Mouse (Mus musculus) B cell, adult 62 days (primary cell): ENCODE measurements around the gene Slc25a47. TPM values are rescaled to one million over a fixed set of nuclear protein-coding genes. Genes with fewer than 3 reads are reported as not detected.

Experiments
- total RNA-seq: library from RNA; stranded (reverse); gene quantifications from 4 replicates; pipeline ENCODE4 v1.2.4, GENCODE M21; 2023

Gene Slc25a47
- total RNA-seq = 2.7 to 3.3 TPM (median 2.9 TPM) in 4 replicates

DNA sequence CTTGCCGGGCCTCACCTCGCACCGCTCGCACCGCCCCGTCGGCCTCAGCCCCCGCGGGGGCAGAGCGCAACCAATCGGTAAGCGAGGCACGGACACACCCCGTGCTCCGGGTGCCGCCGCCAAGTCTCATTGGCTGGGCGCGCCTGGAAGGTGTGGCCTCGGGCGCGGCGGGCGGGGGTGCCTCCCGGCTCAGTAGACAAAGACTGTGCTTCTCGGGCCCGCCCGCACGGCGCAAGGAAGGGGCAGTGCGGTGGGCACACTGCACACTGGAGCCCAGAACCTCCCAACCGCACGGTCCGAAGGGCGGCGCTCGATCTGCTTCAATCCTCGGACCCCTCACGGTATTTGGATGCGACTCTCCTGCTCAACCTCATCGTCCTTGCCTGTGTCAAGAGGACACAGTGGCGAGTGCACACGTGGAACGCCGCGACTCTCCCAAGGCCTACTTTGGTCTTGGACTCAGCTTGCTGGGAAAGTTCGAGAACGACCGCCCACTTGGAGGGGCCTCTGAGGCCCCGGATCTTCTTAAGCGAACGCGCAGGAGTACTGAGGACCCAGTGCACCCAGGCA is at the start of gene Slc25a47, which contains the start of gene Slc25a29:
Slc25a47 (plus strand) TSS at position 207 of the 570 bp plus-strand sequence.
Slc25a29 (minus strand) TSS at position 44 of the 570 bp plus-strand sequence.

DNA sequence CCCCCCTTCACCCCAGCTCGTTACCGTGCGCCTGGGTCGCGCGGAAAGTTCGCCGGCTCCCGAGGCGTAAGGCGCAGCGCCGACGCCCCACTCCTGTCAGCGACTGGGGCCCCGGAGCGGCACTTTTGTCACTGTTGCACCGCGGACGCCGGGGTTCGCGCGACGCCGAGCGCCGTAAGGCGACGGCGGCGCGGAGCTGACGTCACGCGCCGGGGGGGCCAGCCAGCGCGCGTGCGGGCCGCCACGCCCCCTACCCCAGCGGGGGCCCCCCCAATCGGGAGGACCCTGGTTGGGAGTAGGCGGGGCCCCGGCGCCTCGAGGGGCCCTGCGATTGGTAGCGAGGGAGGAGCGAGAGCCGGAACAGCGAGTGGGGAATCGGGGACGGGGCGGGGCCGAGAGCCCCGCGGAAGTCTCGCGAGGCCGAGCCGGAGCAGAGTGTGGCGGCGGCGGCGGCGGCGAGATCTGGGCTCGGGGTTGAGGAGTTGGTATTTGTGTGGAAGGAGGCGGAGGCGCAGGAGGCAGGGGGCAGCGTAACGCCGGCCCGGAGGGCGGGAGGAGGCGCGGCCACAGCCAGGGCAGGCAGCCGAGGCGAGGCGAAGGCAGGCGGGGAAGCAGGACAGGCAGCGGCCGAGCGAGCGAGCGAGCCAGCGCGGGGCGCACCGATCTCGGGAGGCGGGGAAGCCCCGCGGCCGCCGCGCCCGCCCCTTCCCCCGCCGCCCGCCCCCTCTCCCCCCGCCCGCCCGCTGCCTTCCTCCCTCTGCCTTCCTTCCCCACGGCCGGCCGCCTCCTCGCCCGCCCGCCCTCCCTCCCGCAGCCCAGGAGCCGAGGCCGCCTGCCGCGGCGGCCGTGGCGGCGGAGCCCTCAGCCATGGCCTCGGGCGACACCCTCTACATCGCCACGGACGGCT is 43.0 kb upstream of the Slc25a47 start, which contains the start of gene Yy1:
Yy1 (plus strand) TSS at position 428 of the 907 bp plus-strand sequence.

DNA sequence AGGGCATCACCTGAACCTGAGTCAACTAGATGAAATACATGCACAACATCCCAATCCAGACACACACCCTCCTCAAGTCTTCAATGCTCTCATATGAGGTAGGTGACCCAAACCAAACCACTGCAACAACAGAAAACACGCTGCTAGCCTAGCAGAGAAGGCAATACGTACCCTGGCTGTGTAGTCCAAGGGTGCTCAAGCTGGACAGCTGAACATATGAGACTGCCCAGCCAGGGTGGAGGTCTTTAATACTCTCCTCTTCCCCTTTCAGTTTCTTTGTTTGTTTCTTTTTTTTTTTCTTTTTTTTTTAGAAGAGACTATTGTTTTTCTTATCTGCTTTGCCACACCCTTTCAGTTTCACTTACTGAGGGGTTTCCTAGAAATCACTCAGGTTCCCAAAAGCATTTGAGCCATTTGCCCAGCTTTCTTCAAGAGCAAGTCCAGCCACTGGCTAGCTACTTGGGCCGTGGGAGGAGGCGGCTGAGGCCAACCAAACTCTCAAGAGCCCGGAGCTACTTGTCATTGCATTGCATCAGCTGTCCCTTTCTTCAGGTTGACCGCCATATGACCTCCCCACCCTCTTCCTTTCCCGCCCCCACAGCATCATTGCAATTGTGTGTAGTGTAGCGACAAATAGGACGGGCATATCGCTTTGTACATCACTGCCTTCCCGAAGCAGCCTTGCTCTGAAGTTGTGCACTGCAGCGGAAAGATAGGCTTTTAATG is 57.3 kb downstream of the Slc25a47 start, which contains the start of gene Wdr25:
Wdr25 (plus strand) TSS at position 643 of the 726 bp plus-strand sequence.

GRCm38 (mm10) chr12:108893715-108894431 is 58.0 kb downstream of the Slc25a47 start, which contains the start of gene Wars:
Gene Wars, minus strand, starts transcription at chr12:108894174.

Other genes with a start within 250 kb of the Slc25a47 start
- not detected in 4 replicates for gene Degs2, start 133.7 kb upstream of the Slc25a47 start, total RNA-seq
- gene Yy1, start 43.1 kb upstream of the Slc25a47 start, total RNA-seq = 74.5 to 86.5 TPM (median 80.1 TPM) in 4 replicates
- 2.6 to 5.1 TPM (median 3.4 TPM) in 4 replicates for gene Slc25a29, start 163 bp upstream of the Slc25a47 start, total RNA-seq
- gene Wdr25, start 57.6 kb downstream of the Slc25a47 start, total RNA-seq = 7.9 to 9.9 TPM (median 8.5 TPM) in 4 replicates
- gene Wars, start 58.1 kb downstream of the Slc25a47 start, total RNA-seq = 41.3 to 47.6 TPM (median 45.4 TPM) in 4 replicates
- 8.4 to 13.5 TPM (median 9.8 TPM) in 4 replicates for gene Begain, start 232.2 kb downstream of the Slc25a47 start, total RNA-seq